ENCODE assay signal across 12 mouse cellular contexts in the genomic region with DNA sequence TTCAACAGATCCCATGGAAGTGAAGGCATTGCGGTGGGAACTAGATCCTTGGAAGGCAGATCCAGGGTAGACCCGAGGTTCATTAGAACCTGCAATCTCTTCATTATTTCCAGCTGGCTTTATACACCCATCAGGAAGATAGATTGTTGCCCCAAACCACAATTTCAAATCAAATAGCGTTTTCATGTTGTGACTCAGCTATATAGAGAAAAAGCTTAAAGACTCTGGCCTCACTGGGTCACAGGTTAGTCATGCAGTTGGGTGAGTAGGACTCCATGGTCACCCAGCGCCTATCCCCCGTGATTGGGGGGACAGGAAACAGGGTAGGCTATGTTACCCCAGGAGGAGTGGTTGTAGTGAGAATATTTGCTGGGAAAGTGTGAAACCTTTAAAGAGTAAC.
"Had no signal": no experiment of that assay in that cellular context is flagged by ENCODE, and none has a peak within 500 bp of the region (broad histone marks: within the 10 kb centered on the region; RNA-seq: fewer than 3 reads in every experiment).

No protein-coding gene starts in this region.

- H3K36me3 ChIP-seq: heart, embryonic 10.5 days; heart, embryonic 12.5 days; hindbrain, embryonic 10.5 days; hindbrain, embryonic 12.5 days; intestine, embryonic 15.5 days had no signal

- H3K9ac ChIP-seq: heart, embryonic 12.5 days; hindbrain, embryonic 12.5 days; hindbrain, embryonic 14.5 days; intestine, embryonic 15.5 days; liver, embryonic 14.5 days had no signal

- H3K4me2 ChIP-seq: heart, embryonic 12.5 days; hindbrain, embryonic 12.5 days; hindbrain, embryonic 14.5 days; intestine, embryonic 15.5 days; liver, embryonic 11.5 days had no signal

- H3K4me3 ChIP-seq: heart, embryonic 10.5 days; heart, embryonic 12.5 days; hindbrain, embryonic 10.5 days; hindbrain, embryonic 12.5 days; intestine, embryonic 15.5 days; layer of hippocampus, adult 2 months; left cerebral cortex, adult 2 months had no signal

- H3K9me3 ChIP-seq: heart, embryonic 10.5 days; heart, embryonic 12.5 days; hindbrain, embryonic 10.5 days; hindbrain, embryonic 12.5 days; intestine, embryonic 15.5 days had no signal

- ATAC-seq: hindbrain, embryonic 16.5 days had no signal

- H3K4me1 ChIP-seq: heart, embryonic 10.5 days; hindbrain, embryonic 10.5 days; hindbrain, embryonic 12.5 days; intestine, embryonic 15.5 days had no signal

- H3K27ac ChIP-seq: heart, embryonic 10.5 days; hindbrain, embryonic 10.5 days; hindbrain, embryonic 12.5 days; hindbrain, embryonic 14.5 days; intestine, embryonic 15.5 days; kidney, postnatal 0 days; layer of hippocampus, adult 2 months; left cerebral cortex, adult 2 months; liver, embryonic 14.5 days had no signal
